Comparison of ENCODE assay signal across 16 mouse cellular contexts in the genomic region with DNA sequence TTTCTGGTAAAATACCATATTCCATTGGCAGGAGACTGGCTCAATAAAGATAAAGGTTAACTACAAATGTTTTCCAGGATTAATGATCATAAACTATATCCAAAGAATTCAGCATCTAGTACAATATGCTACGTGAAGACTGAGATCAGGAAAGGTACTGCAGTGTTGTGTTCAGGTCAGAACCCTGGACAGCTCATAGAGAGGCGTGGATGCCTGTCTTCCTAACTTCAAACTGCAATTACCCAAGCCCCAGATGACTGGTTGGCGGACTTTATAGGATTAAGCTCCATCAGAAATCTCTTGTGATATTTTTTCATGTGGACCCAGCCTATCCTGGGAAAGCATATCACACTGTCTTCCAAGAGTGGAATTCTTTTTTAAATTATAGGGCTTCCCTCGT. TPM values are rescaled to one million over a fixed set of nuclear protein-coding genes. Genes with fewer than 3 reads are reported as not detected.
A peak's percentile ranks its signal among the peaks of the same experiment; 100 is the strongest.
DNase-seq lines count a peak whose midpoint lies in the region; ATAC-seq and TF ChIP-seq lines count a peak whose summit lies in the region.
"Had no signal": no experiment of that assay in that cellular context is flagged by ENCODE, and none has a peak within 500 bp of the region (broad histone marks: within the 10 kb centered on the region; RNA-seq: fewer than 3 reads in every experiment).

No protein-coding gene starts in this region.

- H3K4me1 ChIP-seq in hindbrain, embryonic 11.5 days (replicated peaks; ENCODE audit: control insufficient read depth, insufficient read depth, low read length) = no peaks in the 10 kb centered on the region
- no peaks in the 10 kb centered on the region for H3K4me1 ChIP-seq in hindbrain, embryonic 14.5 days (replicated peaks; ENCODE audit: control insufficient read depth, insufficient read depth, low read length)
- H3K4me1 ChIP-seq: liver, embryonic 12.5 days; midbrain, embryonic 12.5 days had no signal

- intact Hi-C loops in left cerebral cortex, postnatal 36 days (cut with DNase I) = no loop called here

- H3K4me3 ChIP-seq in hindbrain, embryonic 11.5 days (ENCODE audit: low read depth, low read length) = no peak overlapping the region
- no peak overlapping the region for H3K4me3 ChIP-seq in hindbrain, embryonic 14.5 days (replicated peaks; ENCODE audit: low read length)
- H3K4me3 ChIP-seq in myocyte = no peak overlapping the region
- H3K4me3 ChIP-seq: liver, embryonic 12.5 days; midbrain, embryonic 12.5 days had no signal

- H3K36me3 ChIP-seq in hindbrain, embryonic 11.5 days (ENCODE audit: control insufficient read depth, insufficient read depth, low read length) = no peaks in the 10 kb centered on the region
- no peaks in the 10 kb centered on the region for H3K36me3 ChIP-seq in hindbrain, embryonic 14.5 days (replicated peaks; ENCODE audit: control insufficient read depth, insufficient read depth)
- H3K36me3 ChIP-seq in myocyte (ENCODE audit: control insufficient read depth, insufficient read depth) = no peaks in the 10 kb centered on the region
- H3K36me3 ChIP-seq: liver, embryonic 12.5 days; midbrain, embryonic 12.5 days had no signal

- no peaks in the 10 kb centered on the region for H3K27me3 ChIP-seq in hindbrain, embryonic 11.5 days (ENCODE audit: control insufficient read depth, insufficient read depth, low read length)
- no peaks in the 10 kb centered on the region for H3K27me3 ChIP-seq in hindbrain, embryonic 14.5 days (ENCODE audit: control insufficient read depth, insufficient read depth, low read length)
- H3K27me3 ChIP-seq in myocyte (ENCODE audit: control insufficient read depth, insufficient read depth, insufficient read length) = no peaks in the 10 kb centered on the region
- H3K27me3 ChIP-seq: liver, embryonic 12.5 days; midbrain, embryonic 12.5 days; Patski had no signal

- H3ac ChIP-seq in myocyte (ENCODE audit: control insufficient read depth, insufficient read length) = no peak overlapping the region

- no peak for TF ChIP-seq POLR2A in myocyte (IDR thresholded peaks at IDR 0.05; ENCODE audit: insufficient read length, low read depth)

- 53% methylated on average over 4 of the region's 4 CpGs for WGBS in hindbrain, embryonic 11.5 days
- WGBS in hindbrain, embryonic 14.5 days = 59% methylated on average over 4 of the region's 4 CpGs

- no peaks in the 10 kb centered on the region for H3K79me2 ChIP-seq in myocyte (ENCODE audit: control insufficient read depth, insufficient read depth)

- no peaks in the 10 kb centered on the region for H3K9me3 ChIP-seq in hindbrain, embryonic 11.5 days (ENCODE audit: control insufficient read depth, low read length)
- H3K9me3 ChIP-seq in hindbrain, embryonic 14.5 days (ENCODE audit: control insufficient read depth, low read length) = no peaks in the 10 kb centered on the region
- H3K9me3 ChIP-seq: liver, embryonic 12.5 days; midbrain, embryonic 12.5 days had no signal

- no peak for ATAC-seq in hindbrain, embryonic 11.5 days (ENCODE audit: low FRiP score)
- no peak for ATAC-seq in hindbrain, embryonic 14.5 days (ENCODE audit: low FRiP score)
- ATAC-seq: hindbrain, embryonic 16.5 days; liver, embryonic 12.5 days; Patski had no signal

- H3K4me2 ChIP-seq in hindbrain, embryonic 11.5 days (replicated peaks; ENCODE audit: low read depth, low read length) = no peak overlapping the region
- no peak overlapping the region for H3K4me2 ChIP-seq in hindbrain, embryonic 14.5 days (replicated peaks)
- H3K4me2 ChIP-seq in myocyte (ENCODE audit: low read depth) = no peak overlapping the region
- H3K4me2 ChIP-seq: liver, embryonic 12.5 days; midbrain, embryonic 12.5 days had no signal

- H3K27ac ChIP-seq in hindbrain, embryonic 11.5 days (ENCODE audit: low read depth, low read length) = no peak overlapping the region
- H3K27ac ChIP-seq in hindbrain, embryonic 14.5 days = no peak overlapping the region
- H3K27ac ChIP-seq: liver, embryonic 12.5 days; midbrain, embryonic 12.5 days had no signal

- H3K9ac ChIP-seq in hindbrain, embryonic 11.5 days (ENCODE audit: low read depth, low read length) = no peak overlapping the region
- no peak overlapping the region for H3K9ac ChIP-seq in hindbrain, embryonic 14.5 days
- H3K9ac ChIP-seq: liver, embryonic 12.5 days; midbrain, embryonic 12.5 days had no signal

- DNase-seq in hindbrain, embryonic 11.5 days (ENCODE audit: low spot score) = peak; percentile 27
- no peak for DNase-seq in hindbrain, embryonic 14.5 days (ENCODE audit: low spot score)
- peak; percentile 21 for DNase-seq in lung, postnatal 10 days
- DNase-seq in lung, postnatal 4 days = no peak
- DNase-seq in adipocyte (ENCODE audit: low spot score) = peak; percentile 29
- DNase-seq in Muller cell, postnatal 12 days (ENCODE audit: inconsistent ontology term) = no peak
- no peak for DNase-seq in left cerebral cortex, postnatal 36 days (ENCODE audit: low spot score in 2 of 2)
- DNase-seq: cerebellum, adult 2 months; gastrocnemius, postnatal 14 days; lung, postnatal 14 days; right cerebral cortex, postnatal 25 days had no signal

TF ChIP-seq in myocyte, 11 proteins besides CTCF, POLR2A, EP300 and RAD21:
- TF ChIP-seq REST (IDR thresholded peaks at IDR 0.05; ENCODE audit: insufficient read depth, insufficient read length) = peak; percentile 61
- no peak for TF ChIP-seq TCF12 (IDR thresholded peaks at IDR 0.05; ENCODE audit: insufficient read depth, poor library complexity, severe bottlenecking)
- TF ChIP-seq E2F4 (IDR thresholded peaks at IDR 0.05; ENCODE audit: insufficient read depth) = no peak
- TF ChIP-seq MAX (IDR thresholded peaks at IDR 0.05; ENCODE audit: low read depth) = no peak

RNA-seq across cellular contexts. Expression of gene Rtn1, which starts 13.8 kb away (rescaled TPM):
- polyA plus RNA-seq in hindbrain, embryonic 11.5 days (2014; fragmentation: Nextera tagmentation; extraction: Ambion mirVana) = 488 and 505 TPM in 2 replicates
- polyA plus RNA-seq in hindbrain, embryonic 14.5 days (2014; fragmentation: Nextera tagmentation; extraction: Ambion mirVana) = 2,853 and 2,859 TPM in 2 replicates
- not detected for polyA plus RNA-seq in myocyte (2012; fragmentation: generic; extraction: Trizol)
- 1,000 to 10,000 TPM; 1,443 to 1,537 TPM for total RNA-seq in left cerebral cortex, postnatal 36 days (2021)

RNA-seq across cellular contexts. Expression of gene Lrrc9, which starts 19.0 kb away (rescaled TPM):
- 2.4 and 2.9 TPM in 2 replicates for polyA plus RNA-seq in hindbrain, embryonic 11.5 days (2014; fragmentation: Nextera tagmentation; extraction: Ambion mirVana)
- polyA plus RNA-seq in hindbrain, embryonic 14.5 days (2014; fragmentation: Nextera tagmentation; extraction: Ambion mirVana) = 4.2 and 4.5 TPM in 2 replicates
- not detected for polyA plus RNA-seq in myocyte (2012; fragmentation: generic; extraction: Trizol)
- 1 to 10 TPM; 1.4 to 2.7 TPM for total RNA-seq in left cerebral cortex, postnatal 36 days (2021)
- polyA plus RNA-seq: Patski had no signal

Comparison
In these comparisons a context has a peak if more than half of its experiments do, and no peak if none do; other contexts are left out.
1. DNase-seq: peak in hindbrain, embryonic 11.5 days (single experiment), lung, postnatal 10 days (single experiment) and adipocyte (single experiment); none in hindbrain, embryonic 14.5 days (single experiment), lung, postnatal 4 days (0 of 2), Muller cell, postnatal 12 days (single experiment) and left cerebral cortex, postnatal 36 days (0 of 2).
2. RNA of gene Rtn1, which starts 13.8 kb away (polyA plus RNA-seq): 2,853 to 2,859 TPM in hindbrain, embryonic 14.5 days and 488 to 505 TPM in hindbrain, embryonic 11.5 days; not detected in myocyte (single experiment); every median in the first group is over 100 times any median in the second.